Mouse (Mus musculus): ENCODE data around the gene Aph1a. TPM values are rescaled to one million over a fixed set of nuclear protein-coding genes. Genes with fewer than 3 reads are reported as not detected.
"Not testable (repeated sequence)": the region's sequence is repeated elsewhere in the genome, so short reads cannot be mapped to it uniquely, and the experiment has no call there.

Aph1a gene
- polyA plus RNA-seq, 1 experiment, result 177 TPM

DNA sequence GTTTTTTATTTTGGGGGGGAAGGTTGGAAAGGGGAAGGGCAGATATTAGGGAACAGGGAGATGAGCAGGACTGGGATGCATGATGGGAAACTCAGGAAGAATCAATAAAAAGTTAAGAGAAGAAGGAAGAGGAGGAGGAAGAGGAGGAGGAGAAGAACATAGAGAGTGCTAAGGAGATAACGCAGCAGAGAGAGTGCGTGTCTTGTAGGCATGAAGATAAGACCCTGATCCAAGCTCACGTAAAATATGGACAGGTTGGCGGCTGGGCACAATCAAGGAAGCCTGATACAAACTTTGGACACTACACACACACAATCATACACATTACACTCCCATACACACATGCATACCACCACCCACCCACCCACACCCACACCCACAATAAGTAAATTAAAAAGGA, 20.9 kb downstream of the Aph1a start:
- Histone ChIP-seq H3K27ac (ENCODE audit: insufficient read depth, low read depth, low read length) (no peak overlapping the region), H3K36me3 (ENCODE audit: control insufficient read depth, insufficient read depth, low read length) (no peaks in the 10 kb centered on the region), H3K4me1 (ENCODE audit: control insufficient read depth, insufficient read depth, low read length) (no peaks in the 10 kb centered on the region), H3K27me3 (replicated peaks; ENCODE audit: control insufficient read depth, insufficient read depth, low read length) (no peaks in the 10 kb centered on the region), H3K4me3 (ENCODE audit: insufficient read depth, low read depth, low read length) (no peak overlapping the region)
- DNase-seq, result no peak
- WGBS, result 93% methylated on average over 4 of the region's 4 CpGs
- TF ChIP-seq POLR2A (IDR thresholded peaks at IDR 0.05; ENCODE audit: low read depth, low read length) (no peak), CTCF (conservative IDR thresholded peaks at IDR 0.05; ENCODE audit: insufficient read depth, insufficient read length, low read depth, low read length) (no peak)

GRCm38 (mm10) chr3:95916760-95917159, 23.0 kb downstream of the Aph1a start:
- no peak overlapping the region for H3K4me3 ChIP-seq (ENCODE audit: insufficient read depth, low read depth, low read length)
- no peak for TF ChIP-seq CTCF (conservative IDR thresholded peaks at IDR 0.05; ENCODE audit: insufficient read depth, insufficient read length, low read depth, low read length)
- no peak for TF ChIP-seq POLR2A (IDR thresholded peaks at IDR 0.05; ENCODE audit: low read depth, low read length)
- no peak overlapping the region for H3K27ac ChIP-seq (ENCODE audit: insufficient read depth, low read depth, low read length)
- 74% methylated on average over 7 of the region's 7 CpGs for WGBS
- no peaks in the 10 kb centered on the region for H3K27me3 ChIP-seq (replicated peaks; ENCODE audit: control insufficient read depth, insufficient read depth, low read length)
- no peaks in the 10 kb centered on the region for H3K4me1 ChIP-seq (ENCODE audit: control insufficient read depth, insufficient read depth, low read length)
- H3K36me3 ChIP-seq (ENCODE audit: control insufficient read depth, insufficient read depth, low read length), result no peaks in the 10 kb centered on the region
- DNase-seq, result no peak

DNA sequence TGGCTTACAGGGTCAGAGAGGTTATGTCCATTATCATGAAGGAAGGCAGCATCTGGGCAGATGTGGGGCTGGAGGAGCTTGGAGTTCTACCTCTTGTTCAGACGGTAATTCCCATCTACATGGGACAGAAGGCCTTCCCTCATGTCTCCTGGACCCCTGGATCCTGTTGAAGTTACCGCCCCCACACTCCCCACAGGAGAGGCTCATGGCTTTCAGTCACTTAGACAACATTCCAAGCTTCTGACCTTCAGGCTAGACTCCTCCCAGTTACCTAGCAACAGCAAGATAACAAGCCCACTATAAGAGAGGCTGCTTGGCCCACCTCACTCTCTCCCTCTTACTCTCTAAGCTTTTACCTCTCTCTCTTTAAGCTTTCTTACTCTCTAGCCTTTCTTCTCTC, 26.8 kb downstream of the Aph1a start:
- 70% methylated on average over 2 of the region's 2 CpGs for WGBS
- not testable (repeated sequence) for H3K36me3 ChIP-seq (ENCODE audit: control insufficient read depth, insufficient read depth, low read length); H3K27me3 ChIP-seq (replicated peaks; ENCODE audit: control insufficient read depth, insufficient read depth, low read length); H3K27ac ChIP-seq (ENCODE audit: insufficient read depth, low read depth, low read length); DNase-seq; H3K4me1 ChIP-seq (ENCODE audit: control insufficient read depth, insufficient read depth, low read length); H3K4me3 ChIP-seq (ENCODE audit: insufficient read depth, low read depth, low read length)

GRCm38 (mm10) chr3:95923429-95923828, 29.7 kb downstream of the Aph1a start:
- DNase-seq; H3K36me3 ChIP-seq (ENCODE audit: control insufficient read depth, insufficient read depth, low read length); H3K4me1 ChIP-seq (ENCODE audit: control insufficient read depth, insufficient read depth, low read length); H3K4me3 ChIP-seq (ENCODE audit: insufficient read depth, low read depth, low read length); H3K27me3 ChIP-seq (replicated peaks; ENCODE audit: control insufficient read depth, insufficient read depth, low read length); H3K27ac ChIP-seq (ENCODE audit: insufficient read depth, low read depth, low read length): not testable (repeated sequence)
- WGBS, result 91% methylated on average over 7 of the region's 7 CpGs

- 72% methylated on average over 4 of the region's 4 CpGs for WGBS
- Histone ChIP-seq H3K4me3 (ENCODE audit: insufficient read depth, low read depth, low read length) (no peak overlapping the region), H3K27me3 (replicated peaks; ENCODE audit: control insufficient read depth, insufficient read depth, low read length) (no peaks in the 10 kb centered on the region), H3K27ac (ENCODE audit: insufficient read depth, low read depth, low read length) (no peak overlapping the region), H3K36me3 (ENCODE audit: control insufficient read depth, insufficient read depth, low read length) (no peaks in the 10 kb centered on the region), H3K4me1 (ENCODE audit: control insufficient read depth, insufficient read depth, low read length) (no peaks in the 10 kb centered on the region)
- no peak for TF ChIP-seq CTCF (conservative IDR thresholded peaks at IDR 0.05; ENCODE audit: insufficient read depth, insufficient read length, low read depth, low read length)
- no peak for DNase-seq
These were observed 30.4 kb downstream of the Aph1a start for GRCm38 (mm10) chr3:95924185-95924584.

DNA sequence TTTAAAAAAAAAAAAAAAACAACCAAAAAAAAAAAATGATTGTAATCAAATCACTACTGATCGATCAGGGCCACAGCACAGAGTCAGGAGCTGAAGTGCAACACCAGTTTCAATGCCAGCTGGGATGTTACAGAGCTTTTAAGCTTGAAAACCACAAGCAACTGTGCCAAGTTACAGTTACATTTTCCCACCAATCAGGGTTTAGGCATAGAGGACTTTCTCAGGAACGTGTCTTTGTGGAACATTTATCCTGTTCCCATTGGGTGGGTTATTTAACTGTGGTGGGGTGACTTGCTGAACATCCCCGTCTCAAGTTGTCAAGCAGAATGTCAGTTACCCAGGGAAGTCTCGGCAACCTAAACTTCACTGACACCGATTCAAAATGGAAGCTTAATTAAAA, 31.3 kb downstream of the Aph1a start:
- no peaks in the 10 kb centered on the region for H3K4me1 ChIP-seq (ENCODE audit: control insufficient read depth, insufficient read depth, low read length)
- 85% methylated on average over 5 of the region's 5 CpGs for WGBS
- no peak overlapping the region for H3K27ac ChIP-seq (ENCODE audit: insufficient read depth, low read depth, low read length)
- no peaks in the 10 kb centered on the region for H3K36me3 ChIP-seq (ENCODE audit: control insufficient read depth, insufficient read depth, low read length)
- DNase-seq, result no peak
- H3K4me3 ChIP-seq (ENCODE audit: insufficient read depth, low read depth, low read length), result no peak overlapping the region
- no peak for TF ChIP-seq POLR2A (IDR thresholded peaks at IDR 0.05; ENCODE audit: low read depth, low read length)
- no peak for TF ChIP-seq CTCF (conservative IDR thresholded peaks at IDR 0.05; ENCODE audit: insufficient read depth, insufficient read length, low read depth, low read length)
- H3K27me3 ChIP-seq (replicated peaks; ENCODE audit: control insufficient read depth, insufficient read depth, low read length), result no peaks in the 10 kb centered on the region

DNA sequence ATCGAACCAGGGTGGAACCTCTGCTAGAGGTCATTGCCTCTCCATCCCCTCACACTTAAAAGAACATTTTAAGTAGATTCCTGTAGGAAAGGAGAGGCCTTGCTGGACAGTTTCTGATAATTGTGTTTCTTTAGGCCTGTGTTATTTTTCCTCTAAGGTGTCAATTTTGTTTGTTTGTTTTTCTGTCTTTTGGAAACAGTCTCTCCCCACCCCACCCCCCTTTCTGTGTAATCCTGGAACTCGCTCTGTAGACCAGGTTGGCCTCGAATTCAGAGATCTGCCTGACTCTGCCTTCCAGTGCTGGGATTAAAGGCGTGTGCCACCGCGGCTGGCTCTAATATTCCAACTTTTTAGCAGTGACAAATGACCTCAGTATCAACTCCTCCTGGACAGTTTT, 34.5 kb downstream of the Aph1a start:
- WGBS, result 55% methylated on average over 6 of the region's 6 CpGs
- TF ChIP-seq POLR2A (IDR thresholded peaks at IDR 0.05; ENCODE audit: low read depth, low read length) (no peak), CTCF (conservative IDR thresholded peaks at IDR 0.05; ENCODE audit: insufficient read depth, insufficient read length, low read depth, low read length) (no peak)
- Histone ChIP-seq H3K4me3 (ENCODE audit: insufficient read depth, low read depth, low read length) (no peak overlapping the region), H3K27me3 (replicated peaks; ENCODE audit: control insufficient read depth, insufficient read depth, low read length) (no peaks in the 10 kb centered on the region), H3K36me3 (ENCODE audit: control insufficient read depth, insufficient read depth, low read length) (no peaks in the 10 kb centered on the region), H3K27ac (ENCODE audit: insufficient read depth, low read depth, low read length) (no peak overlapping the region), H3K4me1 (ENCODE audit: control insufficient read depth, insufficient read depth, low read length) (peaks cover 10% of the 10 kb centered on the region)
- no peak for DNase-seq

Data from kidney, adult 2 months (tissue).